Mouse (Mus musculus) hindbrain, embryonic 10.5 days (tissue): ENCODE measurements at regions not wholly inside any gene's neighbourhood (a gene's known extent, or its start where the extent isn't known, plus 50 kb on each side); places are given as distances from the start of the nearest gene placed in this dataset.

ENCODE experiments used
- DNase-seq: peaks from one replicate; pipeline ENCODE4 v3.0.0-alpha.2; 2017; ENCODE audit warnings: low spot score
- H3K27ac ChIP-seq: fragments of 300-500 bp; sonication (generic); 2 replicates; pipeline ENCODE4 v1.5.1; 2016; ENCODE audit warnings: mild to moderate bottlenecking, moderate library complexity
- H3K27me3 ChIP-seq: fragments of 300-500 bp; sonication (generic); 2 replicates; pipeline ENCODE4 v1.6.1; 2016; ENCODE audit warnings: mild to moderate bottlenecking; ENCODE audit not compliant: poor library complexity, insufficient read depth, severe bottlenecking
- H3K36me3 ChIP-seq: fragments of 300-500 bp; sonication (generic); 2 replicates; pipeline ENCODE4 v1.6.1; 2016; ENCODE audit warnings: mild to moderate bottlenecking, moderate library complexity
- H3K4me1 ChIP-seq: fragments of 300-500 bp; sonication (generic); replicated peaks from 2 replicates; pipeline ENCODE4 v1.6.1; 2016; ENCODE audit warnings: mild to moderate bottlenecking
- H3K4me3 ChIP-seq: fragments of 300-500 bp; sonication (generic); 2 replicates; pipeline ENCODE4 v1.5.1; 2016; ENCODE audit warnings: mild to moderate bottlenecking, moderate library complexity
- H3K9me3 ChIP-seq: fragments of 300-500 bp; sonication (generic); 2 replicates; pipeline ENCODE4 v1.6.1; 2016; ENCODE audit warnings: mild to moderate bottlenecking, moderate library complexity
- WGBS: fragments of 180-500 bp; shearing (Covaris S2); methylation state at CpG from one replicate; pipeline ENCODE4 v1.1.7; 2016; 5-methylcytosine and 5-hydroxymethylcytosine counted together

DNA sequence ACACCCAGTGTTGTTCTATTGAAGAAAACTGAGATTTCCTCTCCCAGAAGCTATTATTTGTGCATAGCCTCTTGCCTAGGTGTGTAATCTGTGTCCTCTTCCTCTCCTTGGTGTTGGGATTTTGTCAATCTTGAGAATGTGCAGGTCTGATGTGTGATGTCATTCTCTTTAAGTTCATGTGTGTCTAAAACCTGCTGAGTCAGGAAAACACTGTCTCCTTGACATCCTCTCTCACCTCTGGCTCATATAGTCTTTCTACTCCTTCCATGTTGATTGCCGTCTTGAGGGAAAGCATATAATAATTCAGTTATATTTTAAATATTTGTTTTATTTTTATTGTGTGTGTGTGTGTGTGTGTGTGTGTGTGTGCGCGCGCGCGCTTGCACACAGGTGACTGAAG is 84.6 kb upstream of the Plxna4 start:
- no peak overlapping the region for H3K4me3 ChIP-seq
- no peaks in the 10 kb centered on the region for H3K9me3 ChIP-seq
- H3K27me3 ChIP-seq, result no peaks in the 10 kb centered on the region
- H3K27ac ChIP-seq, result no peak overlapping the region
- DNase-seq, result no peak
- 95% methylated on average over 6 of the region's 6 CpGs for WGBS
- H3K36me3 ChIP-seq, result no peaks in the 10 kb centered on the region
- H3K4me1 ChIP-seq, result no peaks in the 10 kb centered on the region

DNA sequence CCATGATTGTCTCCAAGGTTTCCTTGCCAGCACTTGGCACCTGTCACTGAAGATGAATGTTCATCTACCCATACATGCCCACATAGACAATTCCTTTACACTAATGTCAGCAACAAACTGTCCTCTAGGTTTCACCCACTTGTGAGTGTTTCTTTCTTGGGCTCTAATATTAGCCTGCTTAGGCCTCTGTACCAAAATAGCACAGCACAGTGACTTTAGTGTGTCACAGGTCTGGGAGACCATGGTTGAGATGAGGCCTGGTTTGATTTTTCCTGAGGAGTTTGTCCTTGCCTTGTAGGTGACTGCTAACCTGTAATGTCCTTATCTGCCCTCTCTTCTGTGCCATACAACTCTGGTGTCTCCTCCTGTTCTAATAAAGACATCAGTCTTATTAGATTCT is 71.8 kb upstream of the Plxna4 start:
- Histone ChIP-seq H3K4me3 (no peak overlapping the region), H3K36me3 (no peaks in the 10 kb centered on the region), H3K9me3 (no peaks in the 10 kb centered on the region), H3K4me1 (no peaks in the 10 kb centered on the region), H3K27me3 (no peaks in the 10 kb centered on the region), H3K27ac (no peak overlapping the region)
- DNase-seq, result no peak

DNA sequence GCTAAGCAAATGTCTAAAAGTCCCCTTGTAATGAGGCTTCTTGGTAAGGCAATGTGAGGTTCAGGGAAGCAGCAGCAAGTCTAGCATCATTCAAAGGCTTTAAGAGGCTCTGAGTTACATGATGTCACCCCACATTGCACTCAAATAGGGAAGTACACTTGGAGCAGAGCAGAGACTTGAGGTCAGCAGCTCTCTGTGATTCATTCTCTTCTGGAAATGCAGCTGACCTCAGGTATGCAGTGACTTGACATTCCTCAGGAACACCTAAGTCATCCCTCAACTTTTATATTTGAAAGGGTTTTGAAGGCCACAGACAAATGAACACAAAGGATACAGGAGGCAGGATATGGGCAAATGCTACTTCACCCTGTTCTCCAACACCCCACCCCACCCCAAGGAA is 69.4 kb upstream of the Plxna4 start:
- Histone ChIP-seq H3K4me3 (no peak overlapping the region), H3K27me3 (no peaks in the 10 kb centered on the region), H3K27ac (no peak overlapping the region), H3K9me3 (no peaks in the 10 kb centered on the region), H3K36me3 (no peaks in the 10 kb centered on the region), H3K4me1 (no peaks in the 10 kb centered on the region)
- no peak for DNase-seq

DNA sequence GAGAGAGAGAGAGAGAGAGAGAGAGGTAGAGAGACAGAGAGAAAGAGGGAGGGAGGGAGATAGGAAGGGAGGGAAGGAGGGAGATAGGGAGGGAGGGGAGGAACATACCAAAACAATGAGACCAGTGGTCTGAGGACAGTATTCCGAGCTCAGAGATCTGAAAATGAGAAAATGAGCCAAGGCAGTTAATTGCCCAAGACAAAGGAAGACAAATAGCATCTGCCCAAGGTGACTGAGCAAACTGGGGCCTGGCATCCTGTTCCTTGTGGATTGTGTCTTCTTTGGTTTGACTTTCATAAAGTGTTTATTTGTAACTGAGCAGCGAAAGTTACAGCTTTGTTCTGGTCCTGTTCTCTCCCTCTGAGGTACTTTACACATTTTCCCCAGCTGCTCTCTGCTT is 66.2 kb upstream of the Plxna4 start:
- Histone ChIP-seq H3K9me3 (no peaks in the 10 kb centered on the region), H3K27me3 (no peaks in the 10 kb centered on the region), H3K27ac (no peak overlapping the region), H3K36me3 (no peaks in the 10 kb centered on the region), H3K4me1 (no peaks in the 10 kb centered on the region), H3K4me3 (no peak overlapping the region)
- no peak for DNase-seq
- 82% methylated on average over 2 of the region's 2 CpGs for WGBS

DNA sequence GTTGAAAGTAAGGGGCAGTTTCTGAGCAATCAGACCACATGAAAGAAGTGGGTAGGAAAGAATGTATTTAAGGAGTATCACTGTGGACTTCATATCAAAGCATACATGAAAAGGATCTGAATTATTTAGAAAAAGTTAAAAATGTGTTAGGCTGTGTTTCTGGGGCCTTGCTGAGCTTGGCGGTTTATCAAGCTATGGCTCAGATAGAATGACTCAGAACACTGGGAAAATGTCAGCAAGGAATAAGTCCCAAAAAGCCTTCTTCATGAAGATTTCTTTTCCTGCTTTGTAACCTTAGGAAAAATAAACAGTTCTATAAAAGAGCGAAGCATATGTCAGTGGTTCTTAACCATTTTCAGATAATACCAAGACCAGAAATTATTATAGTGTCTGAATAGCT is 56.0 kb upstream of the Plxna4 start:
- no peak overlapping the region for H3K4me3 ChIP-seq
- no peak overlapping the region for H3K27ac ChIP-seq
- no peaks in the 10 kb centered on the region for H3K27me3 ChIP-seq
- no peaks in the 10 kb centered on the region for H3K36me3 ChIP-seq
- DNase-seq, result no peak
- no peaks in the 10 kb centered on the region for H3K9me3 ChIP-seq
- no peaks in the 10 kb centered on the region for H3K4me1 ChIP-seq
- 95% methylated on average over 2 of the region's 2 CpGs for WGBS

DNA sequence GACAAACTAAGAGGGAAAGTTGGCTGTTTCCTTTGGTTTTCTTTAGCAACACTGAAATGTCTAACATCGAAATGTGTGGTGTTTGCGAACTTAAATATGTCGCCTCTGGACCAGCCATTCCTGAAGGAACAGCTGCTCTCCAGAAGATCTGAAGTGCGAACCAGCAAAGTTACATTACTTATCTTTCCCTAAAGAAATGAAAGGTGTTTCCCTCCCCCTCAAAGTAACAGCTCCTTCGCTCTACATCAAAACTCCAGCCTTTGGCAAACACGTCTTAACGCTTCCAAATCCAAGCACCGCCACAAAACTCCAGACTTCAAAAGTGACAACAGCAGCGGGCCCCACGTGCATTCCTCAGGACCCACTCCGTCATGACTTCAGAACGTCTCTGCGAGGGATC is 50.9 kb upstream of the Plxna4 start:
- WGBS, result 93% methylated on average over 13 of the region's 13 CpGs
- H3K9me3 ChIP-seq, result no peaks in the 10 kb centered on the region
- no peak for DNase-seq
- H3K27ac ChIP-seq, result no peak overlapping the region
- H3K4me3 ChIP-seq, result no peak overlapping the region
- H3K36me3 ChIP-seq, result no peaks in the 10 kb centered on the region
- no peaks in the 10 kb centered on the region for H3K27me3 ChIP-seq
- H3K4me1 ChIP-seq, result no peaks in the 10 kb centered on the region
